Mouse (Mus musculus) embryo, embryonic 10 days (tissue): ENCODE measurements around the gene Snx8.
A peak's percentile ranks its signal among the peaks of the same experiment; 100 is the strongest.

Experiments used
- DNase-seq: peaks from one replicate; pipeline ENCODE4 v3.0.0-alpha.2; 2015; ENCODE audit warnings: low spot score

Snx8 gene

DNA sequence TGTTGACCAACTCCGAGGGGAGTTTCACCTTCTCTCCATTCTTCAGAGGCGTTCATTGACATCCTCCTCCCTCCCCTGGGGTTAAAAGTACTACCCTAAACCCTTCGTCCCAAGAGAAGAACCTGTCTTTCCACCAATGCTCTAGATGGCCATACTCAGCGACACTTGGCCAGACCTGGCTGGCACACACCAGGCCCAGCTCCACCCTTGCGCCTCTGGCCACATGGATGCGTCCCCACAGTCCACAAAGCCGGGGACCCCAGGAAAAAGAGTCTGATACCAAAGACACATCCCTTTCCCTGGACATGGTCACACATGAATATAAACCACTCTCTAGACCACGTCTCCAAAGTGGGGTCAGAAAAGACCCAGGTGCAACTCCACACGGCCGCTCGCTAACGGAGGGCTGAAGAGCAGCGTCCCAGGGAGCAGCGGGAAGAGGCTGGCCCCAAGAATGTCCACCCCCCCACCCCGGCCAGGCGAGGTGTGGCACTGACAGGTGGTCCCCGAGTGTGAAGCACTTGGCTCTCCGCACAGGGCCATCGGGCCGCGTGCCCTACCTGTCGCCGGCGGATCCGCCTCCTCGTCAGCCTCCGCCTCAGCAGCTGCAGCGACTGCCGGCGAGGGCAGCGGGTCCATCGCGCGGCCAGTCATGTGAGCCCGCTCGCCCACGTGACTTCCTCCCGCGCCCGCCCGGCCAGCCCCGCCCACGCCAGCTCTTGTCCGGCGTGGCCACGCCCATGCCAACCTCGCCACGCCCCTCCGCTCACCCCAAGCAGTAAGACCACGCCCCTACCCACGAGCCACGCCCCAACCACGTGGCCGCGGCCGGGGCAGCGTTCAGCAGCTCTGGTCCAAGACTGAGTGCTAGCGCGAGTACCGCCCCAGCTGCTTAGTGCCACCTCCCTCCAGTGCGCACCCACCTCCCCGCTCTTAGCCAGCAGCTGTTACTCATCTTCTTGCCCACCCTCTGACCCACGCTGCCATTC, at the start of gene Snx8:
Snx8 (minus strand) TSS at position 675 of the 989 bp plus-strand sequence.
- peak; percentile 100 for DNase-seq

DNA sequence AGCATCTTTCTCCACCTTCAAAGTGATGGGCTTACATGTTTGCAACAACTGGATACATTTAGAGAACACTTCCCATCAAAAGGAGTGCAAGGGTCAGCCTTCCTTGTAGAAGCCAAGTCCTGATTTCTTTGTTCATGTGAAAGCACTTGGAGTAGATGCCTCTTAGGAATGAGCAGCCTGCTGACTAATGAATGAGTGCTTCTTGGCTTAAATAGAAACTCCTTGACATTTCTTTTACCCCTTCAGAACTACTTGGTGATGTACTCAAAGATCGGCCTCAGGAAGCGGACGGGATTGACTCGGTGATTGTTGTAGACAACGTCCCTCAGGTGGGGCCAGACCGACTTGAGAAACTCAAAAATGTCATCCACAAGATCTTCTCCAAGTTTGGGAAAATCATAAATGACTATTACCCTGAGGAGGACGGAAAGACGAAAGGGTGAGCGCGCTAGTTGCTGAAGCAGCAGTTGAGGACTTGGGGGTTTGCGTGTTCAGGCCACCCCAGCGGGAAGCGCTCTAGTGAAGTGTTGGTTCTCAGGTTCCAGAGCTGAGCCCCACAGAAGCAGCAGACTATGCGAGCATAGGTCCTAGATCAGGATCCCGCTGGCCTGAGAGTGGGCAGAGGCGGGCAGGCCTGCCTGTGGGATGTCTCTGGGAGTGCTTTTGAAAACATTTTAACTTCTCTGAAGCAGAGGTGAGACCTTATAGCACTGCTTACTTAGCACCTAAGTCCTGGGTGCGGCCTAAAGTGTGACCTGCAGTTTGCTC, 36.1 kb upstream of the Snx8 start:
- no peak for DNase-seq

DNA sequence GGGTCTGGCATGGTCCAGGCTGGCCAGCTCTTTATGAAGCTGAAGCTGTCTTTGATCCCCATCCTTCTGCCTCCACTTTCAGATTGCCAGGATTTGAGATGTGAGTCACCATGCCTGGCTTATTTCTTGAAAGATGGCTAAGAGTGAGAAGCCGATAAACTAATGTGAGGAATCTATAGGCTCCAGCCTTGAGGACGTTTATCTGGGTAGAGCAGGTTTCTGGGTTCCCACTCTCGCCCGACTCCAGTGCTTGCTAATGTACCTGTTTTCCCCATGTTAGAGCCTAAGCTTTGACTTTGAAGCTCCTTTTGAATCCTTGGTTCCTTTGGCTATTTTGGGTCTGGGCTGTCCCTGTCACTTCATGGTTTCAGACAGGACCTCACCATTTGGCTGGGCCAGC, 31.6 kb upstream of the Snx8 start:
- no peak for DNase-seq

DNA sequence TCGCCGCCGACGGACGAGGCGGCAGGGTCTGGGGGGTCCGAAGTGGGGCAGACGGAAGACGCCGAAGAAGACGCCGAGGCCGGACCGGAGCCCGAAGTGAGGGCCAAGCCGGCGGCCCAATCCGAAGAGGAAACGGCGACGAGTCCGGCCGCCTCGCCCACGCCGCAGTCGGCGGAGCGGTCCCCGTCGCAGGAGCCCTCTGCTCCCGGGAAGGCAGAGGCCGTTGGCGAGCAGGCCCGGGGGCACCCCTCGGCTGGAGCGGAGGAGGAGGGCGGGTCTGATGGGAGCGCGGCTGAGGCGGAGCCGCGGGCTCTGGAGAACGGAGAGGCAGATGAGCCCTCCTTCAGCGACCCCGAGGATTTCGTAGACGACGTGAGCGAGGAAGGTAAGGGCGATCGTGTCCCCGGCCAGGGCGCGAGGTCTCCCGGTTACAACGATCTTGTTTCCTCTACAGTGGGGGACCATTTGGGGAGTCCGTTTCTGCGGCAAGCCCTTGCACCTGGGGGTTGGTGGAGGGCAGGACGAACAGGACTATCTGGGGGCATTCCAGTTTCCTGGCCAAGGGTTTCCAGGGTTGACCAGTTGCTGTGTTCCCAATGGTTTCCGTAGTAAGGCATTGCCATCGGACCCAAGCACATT, 30.5 kb upstream of the Snx8 start:
- no peak for DNase-seq

DNA sequence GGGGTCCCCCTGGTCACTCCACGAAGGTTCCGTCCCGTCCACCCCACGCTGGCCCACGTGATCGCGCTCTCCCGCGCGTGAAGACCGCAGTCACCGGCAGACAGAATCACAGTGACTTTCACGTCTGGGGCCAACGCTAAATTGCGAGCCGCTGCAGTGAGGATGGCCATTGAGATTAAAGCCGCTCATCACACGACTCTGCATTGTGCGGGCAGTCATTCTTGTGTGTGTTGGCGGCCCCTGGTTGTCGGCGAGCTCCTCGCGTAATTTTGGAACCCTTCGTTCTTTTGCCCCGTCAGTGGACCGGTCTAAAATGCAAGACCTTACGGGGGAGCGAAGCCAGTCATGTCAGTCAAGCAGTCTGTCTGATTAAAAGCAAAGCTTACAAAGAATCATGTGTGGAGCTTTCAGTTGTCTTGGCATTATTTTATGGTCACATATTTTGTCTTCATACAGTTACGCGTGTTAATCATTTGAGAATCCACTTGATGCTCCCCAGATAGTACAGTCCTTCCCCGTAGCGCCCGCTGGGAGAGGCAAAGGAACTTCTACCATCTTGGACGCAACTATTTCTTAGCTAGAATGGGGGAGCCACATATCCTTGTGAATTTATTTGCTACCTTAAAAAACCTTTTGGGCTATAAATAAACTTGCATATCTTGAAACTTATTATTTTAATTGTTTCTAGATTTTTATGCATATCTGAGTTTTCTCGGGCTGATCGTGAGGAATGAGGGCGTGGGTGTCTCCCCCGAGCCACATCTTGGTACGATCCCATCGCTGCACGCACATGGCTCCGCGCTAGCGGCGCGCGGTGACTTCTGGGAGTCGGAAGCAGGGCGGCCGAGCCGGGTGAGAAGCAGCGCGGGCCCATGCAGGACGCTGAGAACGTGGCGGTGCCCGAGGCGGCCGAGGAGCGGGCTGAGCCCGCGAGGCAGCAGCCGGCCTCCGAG, 29.7 kb upstream of the Snx8 start, which contains the start of gene Eif3b:
Eif3b (plus strand) TSS at position 840 of the 953 bp plus-strand sequence.
- DNase-seq, result peak; percentile 95

DNA sequence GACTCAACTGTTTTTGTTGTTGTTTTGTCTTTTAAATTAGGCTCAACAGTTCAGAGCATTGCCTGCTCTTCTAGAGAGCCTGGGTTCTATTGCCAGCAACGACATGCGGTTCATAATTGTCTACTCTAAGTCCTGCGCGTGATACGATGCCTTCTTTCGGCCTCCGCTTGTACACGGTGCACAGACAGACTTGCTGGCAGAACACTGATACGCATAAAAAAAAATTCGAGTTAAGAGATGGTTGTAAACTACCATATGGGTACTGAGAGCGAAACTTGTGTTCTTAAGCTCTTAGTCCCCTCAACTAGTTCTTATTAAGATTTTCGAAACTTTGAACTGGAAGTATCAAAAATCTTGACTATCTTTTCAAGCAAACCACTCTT, 29.0 kb upstream of the Snx8 start:
- peak; percentile 32 for DNase-seq

DNA sequence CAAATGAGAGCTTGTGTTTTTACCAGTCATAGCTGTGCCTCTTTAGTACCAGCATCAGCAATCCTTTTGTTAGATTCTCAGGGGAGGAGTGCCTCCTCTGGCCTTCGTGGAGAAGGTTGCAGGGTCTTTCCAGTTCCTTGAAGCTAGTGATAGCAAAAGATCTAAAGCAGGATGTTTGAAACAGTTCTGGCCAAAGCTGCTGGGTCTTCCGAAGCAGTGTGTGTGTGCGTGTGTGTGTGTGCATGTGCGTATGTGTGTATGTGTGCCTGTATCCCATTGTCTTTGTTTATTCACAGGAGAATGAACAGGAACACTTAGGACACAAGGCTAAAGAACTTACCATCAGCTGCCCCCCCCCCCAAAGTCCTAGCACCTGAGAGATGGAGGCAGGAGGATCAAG, 25.6 kb upstream of the Snx8 start:
- DNase-seq, result no peak

DNA sequence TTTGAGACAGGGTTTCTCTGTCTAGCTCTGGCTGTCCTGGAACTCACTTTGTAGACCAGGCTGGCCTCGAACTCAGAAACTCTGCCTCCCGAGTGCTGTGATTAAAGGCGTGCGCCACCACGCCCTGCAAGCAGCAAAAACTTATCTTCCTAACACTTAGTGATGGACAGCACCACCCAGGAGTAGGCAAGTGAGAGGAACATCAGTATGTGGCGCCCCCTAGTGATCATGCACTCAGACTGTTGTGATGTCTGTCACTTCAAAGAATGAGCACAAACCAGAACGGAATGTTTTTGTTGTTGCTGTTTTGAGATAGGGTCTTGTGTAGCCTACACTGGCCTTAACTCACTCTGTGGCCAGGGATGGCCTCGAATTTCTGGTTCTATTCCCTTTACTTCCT, 22.3 kb upstream of the Snx8 start:
- peak; percentile 84 for DNase-seq

DNA sequence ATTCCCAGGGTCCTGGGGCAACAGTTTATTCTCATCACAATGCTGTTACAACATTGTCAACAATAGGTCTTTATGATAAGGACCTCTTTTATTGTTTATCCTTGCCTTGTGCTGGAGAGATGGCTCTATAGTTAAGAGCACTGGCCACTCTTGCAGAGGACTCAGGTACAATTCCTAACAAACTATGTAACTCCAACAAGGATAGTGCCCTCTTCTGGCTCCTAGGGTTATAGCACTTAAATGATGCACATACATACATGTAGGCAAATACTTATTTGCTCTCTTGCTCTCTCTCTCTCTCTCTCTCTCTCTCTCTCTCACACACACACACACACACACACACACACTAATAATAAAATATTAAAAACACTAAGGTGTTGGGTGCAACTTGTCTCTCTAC, 19.7 kb upstream of the Snx8 start:
- no peak for DNase-seq

DNA sequence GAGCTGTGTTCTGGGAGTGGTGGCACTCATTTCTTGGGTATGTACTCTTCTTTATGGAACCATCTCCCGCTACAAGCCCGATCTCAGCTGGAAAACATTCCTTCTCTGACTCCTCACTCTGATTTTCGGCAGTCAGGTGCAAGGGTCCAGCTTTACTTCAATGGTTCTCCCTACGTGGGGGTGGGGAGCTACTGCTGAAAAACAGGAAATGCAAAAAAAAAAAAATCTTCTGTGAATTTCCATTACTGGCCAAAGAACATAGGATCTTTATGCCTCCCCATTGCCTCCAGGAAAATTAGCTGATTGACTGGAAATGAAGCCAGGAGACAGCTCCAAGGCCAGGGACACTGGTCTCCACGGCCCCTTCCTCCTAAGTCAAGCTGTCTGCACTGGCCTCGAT, 17.6 kb upstream of the Snx8 start:
- no peak for DNase-seq

DNA sequence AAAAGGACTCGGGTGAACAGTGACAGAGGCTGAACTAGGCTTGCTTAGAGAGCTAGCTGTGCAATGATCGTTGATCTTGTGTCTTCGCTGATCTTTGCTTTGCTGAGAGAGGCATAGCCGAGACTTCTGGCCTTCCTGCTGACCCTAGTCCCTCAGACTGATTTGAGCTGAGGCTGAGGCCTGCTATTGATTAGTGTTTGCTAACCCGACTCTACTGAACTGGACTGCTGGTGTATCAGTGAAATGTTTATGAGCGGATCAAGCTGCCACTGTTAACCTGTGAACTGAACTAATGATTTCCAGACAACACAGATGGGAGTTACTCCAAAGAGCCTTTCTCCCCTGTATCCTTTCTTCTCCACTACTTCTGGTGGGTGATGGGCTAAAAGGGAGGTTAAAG, 16.1 kb upstream of the Snx8 start:
- peak; percentile 70 for DNase-seq

DNA sequence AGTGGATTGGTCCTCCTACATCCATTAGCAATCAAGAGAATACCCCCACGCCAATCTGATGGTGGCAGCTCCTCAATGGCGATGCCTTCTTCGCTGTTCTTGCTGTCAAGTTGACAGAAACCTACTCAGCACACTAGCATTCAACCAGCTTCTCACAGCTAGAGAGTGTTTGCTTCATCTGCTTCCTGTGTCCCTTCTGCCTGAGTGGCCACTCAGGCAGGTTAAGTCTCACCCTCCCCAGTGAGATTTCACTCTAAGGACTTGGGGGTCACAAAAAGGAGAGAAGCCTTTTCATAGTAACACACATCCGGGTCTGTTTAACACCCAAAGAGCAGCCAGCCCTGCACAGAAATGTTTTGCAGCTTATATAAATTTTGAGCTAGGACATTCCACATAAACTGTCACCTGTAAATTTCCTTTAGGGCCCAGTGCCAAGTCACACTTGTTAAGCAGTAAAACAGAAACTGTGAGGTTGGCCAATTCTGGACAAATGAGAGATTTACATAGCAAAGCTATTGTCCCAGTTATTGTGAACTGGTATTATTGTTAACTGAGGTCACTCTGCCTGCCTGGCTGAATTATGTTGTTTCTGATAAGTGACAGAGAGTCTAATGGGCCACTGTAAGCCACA, 13.7 kb upstream of the Snx8 start:
- no peak for DNase-seq

DNA sequence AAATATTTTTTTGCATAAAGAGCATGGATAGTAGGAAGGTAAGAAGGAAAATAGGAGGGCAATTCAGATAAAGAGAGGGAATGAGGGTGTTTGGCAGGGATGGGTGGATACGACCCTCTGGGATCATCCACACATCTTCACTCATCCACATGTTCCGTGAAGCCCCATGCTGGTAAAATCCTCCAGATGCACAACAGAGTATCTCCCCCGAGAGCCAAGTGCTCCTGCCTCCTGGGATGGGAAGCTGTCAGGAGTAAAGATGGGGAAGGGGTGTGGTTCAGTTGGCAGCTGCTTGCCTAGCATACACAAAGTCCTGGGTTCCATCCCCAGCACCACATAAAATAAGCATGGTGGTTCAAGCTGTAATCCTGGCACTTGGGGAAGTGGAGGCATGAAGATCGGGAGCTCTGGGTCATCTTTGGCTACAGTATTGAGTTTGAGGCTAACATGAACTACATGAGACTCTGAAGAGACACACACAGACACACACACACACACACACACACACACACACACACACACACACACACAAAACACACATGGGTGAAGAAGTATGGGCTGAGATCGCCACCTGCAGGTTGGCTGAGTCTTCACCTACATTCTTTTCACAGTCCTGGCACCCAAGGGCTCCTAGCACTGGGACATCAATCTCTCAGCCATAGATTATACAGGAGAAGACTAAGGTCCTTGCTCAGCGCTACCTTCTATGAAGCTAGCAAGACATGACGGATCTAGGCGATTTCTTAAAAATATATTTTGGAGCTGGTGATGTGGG, 7.3 kb upstream of the Snx8 start:
- DNase-seq, result peak; percentile 35

DNA sequence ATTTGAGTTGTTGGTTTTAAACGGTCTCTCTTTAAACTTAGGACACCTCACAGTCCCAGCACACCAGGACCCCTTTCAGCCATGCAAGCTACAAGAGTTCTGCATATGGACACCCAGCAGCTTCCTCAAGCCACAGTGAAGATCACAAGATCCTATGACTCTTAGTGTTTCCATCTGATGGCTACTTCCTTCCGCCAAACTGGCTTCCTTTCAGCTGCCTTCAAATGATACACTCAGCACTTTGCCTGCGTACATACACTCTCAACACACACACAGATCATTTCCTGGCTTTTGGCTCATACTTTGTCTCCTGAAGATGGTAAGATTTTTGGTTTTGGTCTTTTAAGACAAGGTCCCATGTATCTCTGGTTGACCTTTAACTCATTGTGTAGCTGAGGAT, 3.6 kb upstream of the Snx8 start:
- no peak for DNase-seq

DNA sequence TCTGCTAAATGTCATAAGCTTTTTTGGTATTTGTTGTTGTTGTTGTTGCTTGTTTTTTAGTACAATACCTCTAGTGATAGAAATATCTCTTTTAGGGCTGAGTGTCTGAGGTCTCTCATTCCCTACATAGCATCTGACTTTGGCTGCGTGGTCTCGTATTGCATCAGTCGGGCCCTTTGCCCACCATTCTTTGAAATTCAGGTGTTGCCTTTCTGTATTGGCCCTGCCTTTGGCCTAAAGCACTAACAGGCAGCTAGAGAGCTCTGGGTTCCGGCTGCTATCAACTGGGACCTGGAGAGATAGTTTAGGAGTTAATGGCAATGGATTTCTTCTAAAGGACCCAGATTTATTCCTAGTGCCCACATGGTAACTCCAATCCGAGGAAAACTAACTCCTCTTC, 2.9 kb upstream of the Snx8 start:
- DNase-seq, result no peak

DNA sequence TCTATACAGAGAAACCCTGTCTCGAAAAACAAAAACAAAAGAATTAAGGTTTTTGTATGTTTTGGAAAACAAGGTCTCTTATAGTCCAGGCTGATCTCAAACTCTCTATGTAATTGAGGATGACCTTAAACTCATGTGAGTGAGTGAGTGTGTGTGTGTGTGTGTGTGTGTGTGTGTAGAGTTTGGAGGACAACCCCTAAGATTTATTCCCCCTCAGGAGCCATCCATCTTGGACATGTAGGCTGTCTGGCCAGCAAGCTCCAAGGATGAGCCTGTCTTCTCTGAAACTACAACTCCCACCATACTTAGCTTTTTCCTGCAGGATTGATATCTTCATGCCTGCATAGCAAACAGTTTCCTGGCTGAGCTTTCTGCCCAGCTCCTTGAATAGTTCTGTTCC, 2.4 kb upstream of the Snx8 start:
- DNase-seq, result no peak

DNA sequence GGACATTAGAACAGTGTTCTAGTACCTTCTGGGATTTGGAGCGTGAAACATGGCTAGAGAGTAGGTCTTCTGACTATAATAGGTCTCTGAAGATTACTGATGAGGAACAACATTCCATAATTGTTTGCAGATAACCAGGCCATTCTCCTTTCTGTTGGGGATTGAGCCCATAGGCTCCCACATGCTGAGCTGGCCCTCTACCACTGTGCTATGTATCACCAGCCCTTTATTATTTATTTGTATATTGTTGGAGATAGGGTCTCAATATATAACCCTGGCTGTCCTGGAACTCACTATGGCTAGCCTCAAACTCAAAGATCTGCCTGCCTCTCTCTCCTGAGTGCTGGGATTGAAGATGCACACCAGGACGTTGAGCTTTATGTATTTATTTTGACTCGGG, 585 bp upstream of the Snx8 start:
- DNase-seq, result no peak

DNA sequence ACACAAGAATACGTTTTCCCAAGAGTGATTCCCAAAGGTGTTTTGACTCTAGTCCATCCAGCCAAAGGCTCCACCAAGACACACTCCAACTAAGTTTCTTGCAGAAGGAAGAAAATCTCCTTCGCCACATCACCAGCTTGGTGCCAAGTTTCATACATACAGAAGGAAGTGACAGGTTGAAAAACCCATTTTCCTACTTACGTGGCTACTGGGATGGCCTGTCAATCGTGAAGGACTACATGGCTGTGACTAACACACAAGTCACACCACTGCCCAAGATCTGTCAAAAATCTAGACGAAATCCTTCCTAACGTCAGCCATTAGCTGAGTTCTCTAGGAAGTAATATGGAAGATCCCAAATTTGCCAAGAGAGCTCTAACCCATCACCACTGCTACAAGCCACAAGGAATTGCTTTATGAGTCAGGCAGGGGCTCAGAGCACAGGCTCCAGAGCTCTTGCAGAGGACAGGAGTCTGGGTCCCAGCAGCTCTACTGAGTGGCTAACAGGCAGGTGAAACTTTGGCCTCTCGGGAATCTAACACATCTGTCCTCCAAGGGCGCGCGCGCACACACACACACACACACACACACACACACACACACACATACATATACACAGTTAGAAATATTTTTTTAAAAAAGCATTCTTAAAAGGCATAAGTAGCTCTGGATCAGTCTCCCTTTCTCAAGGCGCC, 1.1 kb downstream of the Snx8 start:
- no peak for DNase-seq

DNA sequence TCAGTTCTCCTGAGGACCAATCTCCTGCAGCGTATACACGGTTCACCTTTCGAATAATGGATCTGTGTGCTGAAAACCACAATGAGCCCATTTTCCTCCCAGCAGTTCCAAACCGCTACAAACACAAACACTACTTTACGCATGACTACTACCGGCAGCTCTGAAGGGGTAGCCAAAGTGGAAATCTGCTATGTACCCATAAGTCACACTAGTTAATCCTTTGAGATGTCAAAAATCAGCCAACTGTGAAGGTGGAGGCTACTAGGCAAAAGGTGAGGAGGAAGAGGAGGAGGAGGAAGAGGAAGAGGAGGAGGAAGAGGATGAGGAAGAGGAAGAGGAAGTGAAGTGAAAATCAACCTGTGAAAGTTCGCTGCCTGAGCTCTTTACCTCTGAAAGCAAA, 1.8 kb downstream of the Snx8 start:
- DNase-seq, result no peak

DNA sequence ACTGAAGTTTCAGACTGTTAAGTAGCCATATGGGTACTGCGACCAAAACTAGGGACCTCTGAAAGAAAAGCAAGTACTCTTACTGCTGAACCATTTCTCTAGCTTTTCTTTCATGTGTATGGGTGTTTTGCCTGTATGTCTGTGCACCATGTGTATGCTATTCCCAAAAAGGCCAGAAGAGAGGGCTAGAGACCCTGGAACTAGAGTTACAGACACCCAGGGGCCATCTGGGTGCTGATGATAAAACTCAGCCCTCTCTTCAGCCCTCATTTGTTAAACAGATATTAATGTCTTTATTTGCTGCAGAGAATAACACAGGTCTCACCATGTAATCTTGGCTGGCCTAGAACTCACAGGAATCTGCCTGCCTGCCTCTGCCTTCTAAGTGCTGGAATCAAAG, 4.6 kb downstream of the Snx8 start:
- DNase-seq, result no peak
